Mouse (Mus musculus) hindbrain, embryonic 11.5 days (tissue): ENCODE data around the gene Olfr884. TPM values are rescaled to one million over a fixed set of nuclear protein-coding genes. Genes with fewer than 3 reads are reported as not detected.

Experiments used
- ATAC-seq: fragments of 200-750 bp; cut with Nextera tagmentation; 2 replicates; pipeline ENCODE4 v1.8.0; 2017; ENCODE audit warnings: mild to moderate bottlenecking, moderate TSS enrichment, moderate library complexity; ENCODE audit not compliant: low FRiP score
- DNase-seq: peaks from one replicate; pipeline ENCODE4 v3.0.0-alpha.2; 2015; ENCODE audit warnings: low spot score
- H3K27ac ChIP-seq: fragments of 300-500 bp; sonication (generic); 2 replicates; pipeline ENCODE4 v1.5.1; 2014; ENCODE audit warnings: mild to moderate bottlenecking, low read depth, low read length
- H3K27me3 ChIP-seq: fragments of 300-500 bp; sonication (generic); 2 replicates; pipeline ENCODE4 v1.6.1; 2014; ENCODE audit warnings: mild to moderate bottlenecking, low read length, moderate library complexity, mixed read lengths; ENCODE audit not compliant: control insufficient read depth, insufficient read depth
- H3K36me3 ChIP-seq: fragments of 300-500 bp; sonication (generic); 2 replicates; pipeline ENCODE4 v1.6.1; 2014; ENCODE audit warnings: mild to moderate bottlenecking, low read length, moderate library complexity, mixed read lengths; ENCODE audit not compliant: control insufficient read depth, insufficient read depth
- H3K4me1 ChIP-seq: fragments of 300-500 bp; sonication (generic); replicated peaks from 2 replicates; pipeline ENCODE4 v1.6.1; 2014; ENCODE audit warnings: low read length, mixed read lengths; ENCODE audit not compliant: control insufficient read depth, insufficient read depth
- H3K4me2 ChIP-seq: fragments of 300-500 bp; sonication (generic); replicated peaks from 2 replicates; pipeline ENCODE4 v1.6.1; 2014; ENCODE audit warnings: mild to moderate bottlenecking, low read depth, low read length
- H3K4me3 ChIP-seq: fragments of 300-500 bp; sonication (generic); 2 replicates; pipeline ENCODE4 v1.5.1; 2014; ENCODE audit warnings: low read depth, low read length
- H3K9ac ChIP-seq: fragments of 300-500 bp; sonication (generic); 2 replicates; pipeline ENCODE4 v1.6.1; 2014; ENCODE audit warnings: low read depth, low read length
- H3K9me3 ChIP-seq: fragments of 300-500 bp; sonication (generic); 2 replicates; pipeline ENCODE4 v1.6.1; 2016; ENCODE audit warnings: low read length; ENCODE audit not compliant: control insufficient read depth
- WGBS: fragments of 180-500 bp; shearing (Covaris S2); extraction: QIAGEN DNeasy Blood & Tissue Kit; methylation state at CpG from one replicate; pipeline ENCODE4 v1.1.7; 2014; 5-methylcytosine and 5-hydroxymethylcytosine counted together
- polyA plus RNA-seq: library from polyadenylated mRNA; unstranded; fragments of >200 nt; fragmentation: Nextera tagmentation; extraction: Ambion mirVana; gene quantifications from 2 replicates; pipeline ENCODE4 v1.2.1, GENCODE M21; 2014

Olfr884 gene
- not detected in 2 replicates for polyA plus RNA-seq

- WGBS: 73% methylated on average over 1 of the region's 1 CpGs
- Histone ChIP-seq H3K4me2 (no peak within 1 kb of the TSS), H3K9ac (no peak within 1 kb of the TSS), H3K4me3 (no peak within 1 kb of the TSS), H3K9me3 (no peaks in the 10 kb centered on the region), H3K27ac (no peak within 1 kb of the TSS), H3K4me1 (no peaks in the 10 kb centered on the region), H3K27me3 (no peaks in the 10 kb centered on the region), H3K36me3 (no peaks in the 10 kb centered on the region)
- ATAC-seq (no peak), DNase-seq (no peak)
Observed at GRCm38 (mm10) chr9:38046255-38046654, at the start of gene Olfr884. Gene Olfr884, plus strand, starts transcription at chr9:38046555.

GRCm38 (mm10) chr9:37998581-37999204 is 47.7 kb upstream of the Olfr884 start:
- DNase-seq: peak; percentile 4
- Histone ChIP-seq H3K4me1 (no peaks in the 10 kb centered on the region), H3K36me3 (no peaks in the 10 kb centered on the region), H3K4me2 (no peak overlapping the region), H3K4me3 (no peak overlapping the region), H3K27ac (no peak overlapping the region), H3K9ac (no peak overlapping the region), H3K27me3 (no peaks in the 10 kb centered on the region), H3K9me3 (no peaks in the 10 kb centered on the region)
- WGBS: 57% methylated on average over 2 of the region's 2 CpGs
- no peak for ATAC-seq

- DNase-seq: no peak
- Histone ChIP-seq H3K9ac (no peak overlapping the region), H3K4me3 (no peak overlapping the region), H3K27ac (no peak overlapping the region), H3K9me3 (no peaks in the 10 kb centered on the region), H3K36me3 (no peaks in the 10 kb centered on the region), H3K27me3 (no peaks in the 10 kb centered on the region), H3K4me2 (no peak overlapping the region), H3K4me1 (no peaks in the 10 kb centered on the region)
- no peak for ATAC-seq
- 58% methylated on average over 1 of the region's 1 CpGs for WGBS
Observed at GRCm38 (mm10) chr9:38000021-38000420, 46.3 kb upstream of the Olfr884 start.

- no peak within 1 kb of the TSS for H3K4me2 ChIP-seq
- H3K36me3 ChIP-seq: no peaks in the 10 kb centered on the region
- no peak within 1 kb of the TSS for H3K27ac ChIP-seq
- DNase-seq: no peak
- no peaks in the 10 kb centered on the region for H3K4me1 ChIP-seq
- H3K4me3 ChIP-seq: no peak within 1 kb of the TSS
- H3K9ac ChIP-seq: no peak within 1 kb of the TSS
- no peak for ATAC-seq
- no peaks in the 10 kb centered on the region for H3K9me3 ChIP-seq
- 87% methylated on average over 1 of the region's 1 CpGs for WGBS
- no peaks in the 10 kb centered on the region for H3K27me3 ChIP-seq
Observed at GRCm38 (mm10) chr9:38025508-38025907, 20.8 kb upstream of the Olfr884 start, which contains the start of gene Olfr883. Gene Olfr883, plus strand, starts transcription at chr9:38025808.

- no peak for DNase-seq
- H3K4me1 ChIP-seq: no peaks in the 10 kb centered on the region
- no peak within 1 kb of the TSS for H3K4me3 ChIP-seq
- no peak within 1 kb of the TSS for H3K27ac ChIP-seq
- no peak for ATAC-seq
- H3K36me3 ChIP-seq: no peaks in the 10 kb centered on the region
- H3K4me2 ChIP-seq: no peak within 1 kb of the TSS
- 89% methylated on average over 3 of the region's 3 CpGs for WGBS
- H3K27me3 ChIP-seq: no peaks in the 10 kb centered on the region
- H3K9me3 ChIP-seq: no peaks in the 10 kb centered on the region
- H3K9ac ChIP-seq: no peak within 1 kb of the TSS
Observed at GRCm38 (mm10) chr9:38061022-38061421, 14.7 kb downstream of the Olfr884 start, which contains the start of gene Olfr885. Gene Olfr885, plus strand, starts transcription at chr9:38061322.

GRCm38 (mm10) chr9:38083772-38084171 is 37.4 kb downstream of the Olfr884 start, which contains the start of gene Olfr887:
Gene Olfr887, plus strand, starts transcription at chr9:38084072.
- H3K4me3 ChIP-seq: no peak within 1 kb of the TSS
- DNase-seq (no peak), ATAC-seq (no peak)
- no peaks in the 10 kb centered on the region for H3K4me1 ChIP-seq
- H3K9ac ChIP-seq: no peak within 1 kb of the TSS
- H3K27me3 ChIP-seq: no peaks in the 10 kb centered on the region
- H3K36me3 ChIP-seq: no peaks in the 10 kb centered on the region
- no peak within 1 kb of the TSS for H3K27ac ChIP-seq
- no peaks in the 10 kb centered on the region for H3K9me3 ChIP-seq
- 74% methylated on average over 1 of the region's 1 CpGs for WGBS
- H3K4me2 ChIP-seq: no peak within 1 kb of the TSS

Other genes starting within 250 kb of the Olfr884 start
- gene Olfr876, start 243.5 kb upstream of the Olfr884 start, polyA plus RNA-seq: not detected in 2 replicates
- gene Olfr877, start 192.3 kb upstream of the Olfr884 start, polyA plus RNA-seq: 0.11 TPM in 1 of 2 replicates, not detected in the other
- not detected in 2 replicates for gene Olfr145, start 149.8 kb upstream of the Olfr884 start, polyA plus RNA-seq
- not detected in 2 replicates for gene Olfr878, start 128.7 kb upstream of the Olfr884 start, polyA plus RNA-seq
- gene Olfr881, start 54.7 kb upstream of the Olfr884 start, polyA plus RNA-seq: not detected in 2 replicates
- not detected in 2 replicates for gene Olfr883, start 20.7 kb upstream of the Olfr884 start, polyA plus RNA-seq
- not detected in 2 replicates for gene Olfr885, start 14.8 kb downstream of the Olfr884 start, polyA plus RNA-seq
- gene Olfr887, start 37.5 kb downstream of the Olfr884 start, polyA plus RNA-seq: not detected in 2 replicates
- not detected in 2 replicates for gene Olfr888, start 61.6 kb downstream of the Olfr884 start, polyA plus RNA-seq
- gene Olfr889, start 68.6 kb downstream of the Olfr884 start, polyA plus RNA-seq: 0.06 and 0.14 TPM in 2 replicates
- not detected in 2 replicates for gene Olfr890, start 96.0 kb downstream of the Olfr884 start, polyA plus RNA-seq
- not detected in 2 replicates for gene Olfr891, start 134.3 kb downstream of the Olfr884 start, polyA plus RNA-seq
- gene Olfr893, start 161.8 kb downstream of the Olfr884 start, polyA plus RNA-seq: not detected in 2 replicates
- gene Olfr894, start 171.5 kb downstream of the Olfr884 start, polyA plus RNA-seq: not detected in 2 replicates
- not detected in 2 replicates for gene Olfr143, start 206.2 kb downstream of the Olfr884 start, polyA plus RNA-seq
- not detected in 2 replicates for gene Olfr895, start 221.3 kb downstream of the Olfr884 start, polyA plus RNA-seq
- not detected in 2 replicates for gene Olfr896-ps1, start 244.6 kb downstream of the Olfr884 start, polyA plus RNA-seq